Comparison of ENCODE assay signal across 8 mouse cellular contexts in the genomic region with DNA sequence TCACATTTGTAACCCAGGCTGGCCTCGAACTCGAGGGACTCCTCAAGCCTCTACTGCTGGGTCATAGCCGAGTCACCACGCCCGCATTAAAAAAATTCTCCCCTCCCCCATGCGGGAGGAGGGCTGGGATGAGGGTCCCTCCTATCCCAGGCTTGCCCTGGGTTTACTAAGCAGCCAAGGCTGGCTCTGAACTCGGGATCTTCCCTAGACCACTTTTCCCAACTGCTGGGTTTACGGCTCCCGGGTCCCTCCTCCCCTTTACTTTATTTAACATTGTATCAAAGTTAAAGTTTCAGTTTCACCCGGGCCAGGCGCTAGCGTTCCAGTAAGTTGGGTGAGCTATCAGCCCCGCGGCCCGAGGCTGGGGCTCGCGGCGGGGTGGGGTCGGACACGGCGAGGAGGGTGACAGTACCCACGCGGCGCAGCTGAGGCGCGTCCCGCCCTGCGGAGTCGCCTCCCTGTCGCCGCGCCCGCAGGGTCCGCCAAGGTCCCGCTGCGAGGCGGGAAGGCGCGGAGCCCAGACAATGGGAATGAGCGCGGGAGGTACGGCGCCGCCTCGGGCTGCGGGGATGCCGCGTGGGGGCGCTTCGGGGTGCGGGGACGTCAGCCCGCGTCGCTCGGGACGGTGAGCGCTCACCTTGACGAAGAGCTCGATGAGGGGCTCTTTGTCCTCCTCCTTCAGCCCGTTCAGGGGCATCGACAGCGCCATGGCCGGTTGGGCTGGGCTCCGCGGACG. TPM values are rescaled to one million over a fixed set of nuclear protein-coding genes. Genes with fewer than 3 reads are reported as not detected.
A peak's percentile ranks its signal among the peaks of the same experiment; 100 is the strongest.
DNase-seq lines count a peak whose midpoint lies in the region; ATAC-seq lines count a peak whose summit lies in the region.

No protein-coding gene starts in this region.

- peaks cover 39% of the 10 kb centered on the region for H3K4me1 ChIP-seq in intestine, embryonic 15.5 days (replicated peaks)
- H3K4me1 ChIP-seq in liver, embryonic 16.5 days (ENCODE audit: control insufficient read depth, low read depth, low read length), result peaks cover 52% of the 10 kb centered on the region
- H3K4me1 ChIP-seq in neural tube, embryonic 13.5 days (replicated peaks), result peaks cover 53% of the 10 kb centered on the region

- no peaks in the 10 kb centered on the region for H3K27me3 ChIP-seq in intestine, embryonic 15.5 days (replicated peaks)
- H3K27me3 ChIP-seq in liver, embryonic 16.5 days (ENCODE audit: control insufficient read depth, insufficient read depth, low read depth, low read length), result no peaks in the 10 kb centered on the region
- H3K27me3 ChIP-seq in neural tube, embryonic 13.5 days, result peaks cover 14% of the 10 kb centered on the region

- peak overlapping the region; percentile 93 for H3K4me3 ChIP-seq in intestine, embryonic 15.5 days (replicated peaks)
- H3K4me3 ChIP-seq in liver, embryonic 16.5 days (ENCODE audit: low read depth, low read length), result peak overlapping the region; percentile 96
- peak overlapping the region; percentile 86 for H3K4me3 ChIP-seq in neural tube, embryonic 13.5 days

- H3K4me2 ChIP-seq in intestine, embryonic 15.5 days (replicated peaks), result peak overlapping the region; percentile 62
- H3K4me2 ChIP-seq in liver, embryonic 16.5 days (ENCODE audit: low read depth, low read length), result peak overlapping the region; percentile 84
- H3K4me2 ChIP-seq in neural tube, embryonic 13.5 days, result peak overlapping the region; percentile 68

- no peaks in the 10 kb centered on the region for H3K9me3 ChIP-seq in intestine, embryonic 15.5 days
- H3K9me3 ChIP-seq in liver, embryonic 16.5 days (replicated peaks; ENCODE audit: control insufficient read depth, low read length), result no peaks in the 10 kb centered on the region
- no peaks in the 10 kb centered on the region for H3K9me3 ChIP-seq in neural tube, embryonic 13.5 days

- peak overlapping the region; percentile 92 for H3K9ac ChIP-seq in intestine, embryonic 15.5 days
- H3K9ac ChIP-seq in liver, embryonic 16.5 days (ENCODE audit: low read depth, low read length), result peak overlapping the region; percentile 97
- peak overlapping the region; percentile 91 for H3K9ac ChIP-seq in neural tube, embryonic 13.5 days

- peak overlapping the region; percentile 97 for H3K27ac ChIP-seq in intestine, embryonic 15.5 days
- H3K27ac ChIP-seq in liver, embryonic 16.5 days (ENCODE audit: low read length), result peak overlapping the region; percentile 94
- H3K27ac ChIP-seq in neural tube, embryonic 13.5 days (replicated peaks), result peak overlapping the region; percentile 97

- peak; percentile 23; the same call in 1 of the 2 replicates for ATAC-seq in intestine, embryonic 15.5 days
- ATAC-seq in liver, embryonic 16.5 days (ENCODE audit: low read depth), result peak; percentile 57
- peak; percentile 75 for ATAC-seq in neural tube, embryonic 13.5 days (ENCODE audit: low read depth)

- no peaks in the 10 kb centered on the region for H3K36me3 ChIP-seq in intestine, embryonic 15.5 days
- H3K36me3 ChIP-seq in liver, embryonic 16.5 days (ENCODE audit: control insufficient read depth, insufficient read depth), result no peaks in the 10 kb centered on the region; the same call in 1 of the 2 replicates
- no peaks in the 10 kb centered on the region for H3K36me3 ChIP-seq in neural tube, embryonic 13.5 days

- WGBS in intestine, embryonic 15.5 days, result under 1% methylated on average over 65 of the region's 67 CpGs
- WGBS in liver, embryonic 16.5 days (ENCODE audit: insufficient replicate concordance), result under 1% methylated on average over 67 of the region's 67 CpGs
- WGBS in neural tube, embryonic 13.5 days, result under 1% methylated on average over 62 of the region's 67 CpGs

- DNase-seq in 3T3-L1 (ENCODE audit: low read depth, low spot score) (peak; percentile 69), NIH3T3 (ENCODE audit: low read depth) (peak; percentile 70)
- peak; percentile 72 for DNase-seq in embryo, embryonic 10 days (ENCODE audit: low spot score)
- DNase-seq in gastrocnemius, postnatal 4 days (ENCODE audit: low spot score in 2 of 2), result peak; percentile 35 to 68
- peak; percentile 78 for DNase-seq in thymus, postnatal 4 days

RNA-seq across cellular contexts. Expression of gene Clic4, which starts 0.6 kb away (rescaled TPM):
- total RNA-seq in gastrocnemius, postnatal 4 days (2021), result 100 to 1,000 TPM; 109 to 115 TPM
- polyA plus RNA-seq in intestine, embryonic 15.5 days (2015; fragmentation: Nextera tagmentation; extraction: Ambion mirVana), result 126 and 135 TPM in 2 replicates
- 109 and 110 TPM in 2 replicates for polyA plus RNA-seq in liver, embryonic 16.5 days (2015; fragmentation: Nextera tagmentation; extraction: Ambion mirVana)
- polyA plus RNA-seq in neural tube, embryonic 13.5 days (2015; fragmentation: Nextera tagmentation; extraction: Ambion mirVana), result 76.3 and 84.4 TPM in 2 replicates

Comparison
In these comparisons a context has a peak if more than half of its experiments do, and no peak if none do; other contexts are left out.
1. Peak in every context shown above with its lines: DNase-seq, ATAC-seq, H3K4me3 ChIP-seq and H3K27ac ChIP-seq.
2. ATAC-seq: peak in every context shown above with its lines; median percentile 75 in neural tube, embryonic 13.5 days; 57 in liver, embryonic 16.5 days; 23 in intestine, embryonic 15.5 days.